Mouse (Mus musculus) forebrain, embryonic 13.5 days (tissue): ENCODE results near the gene Rbm42. TPM values are rescaled to one million over a fixed set of nuclear protein-coding genes. Genes with fewer than 3 reads are reported as not detected.

Source experiments
- ATAC-seq: fragments of 200-750 bp; cut with Nextera tagmentation; 2 replicates; pipeline ENCODE4 v1.8.0; 2017
- H3K27ac ChIP-seq: fragments of 300-500 bp; sonication (generic); 2 replicates; pipeline ENCODE4 v1.5.1; 2015; ENCODE audit warnings: inconsistent platforms, mild to moderate bottlenecking, moderate library complexity
- H3K27me3 ChIP-seq: fragments of 300-500 bp; sonication (generic); 2 replicates; pipeline ENCODE4 v1.6.1; 2015; ENCODE audit warnings: mild to moderate bottlenecking, inconsistent platforms
- H3K36me3 ChIP-seq: fragments of 300-500 bp; sonication (generic); 2 replicates; pipeline ENCODE4 v1.6.1; 2015; ENCODE audit warnings: mild to moderate bottlenecking, inconsistent platforms; ENCODE audit not compliant: poor library complexity, severe bottlenecking
- H3K4me1 ChIP-seq: fragments of 300-500 bp; sonication (generic); 2 replicates; pipeline ENCODE4 v1.6.1; 2015; ENCODE audit warnings: inconsistent platforms
- H3K4me2 ChIP-seq: fragments of 300-500 bp; sonication (generic); 2 replicates; pipeline ENCODE4 v1.6.1; 2015; ENCODE audit warnings: inconsistent platforms, mild to moderate bottlenecking, moderate library complexity
- H3K4me3 ChIP-seq: fragments of 300-500 bp; sonication (generic); 2 replicates; pipeline ENCODE4 v1.5.1; 2015; ENCODE audit warnings: mild to moderate bottlenecking, inconsistent platforms
- H3K9ac ChIP-seq: fragments of 300-500 bp; sonication (generic); 2 replicates; pipeline ENCODE4 v1.6.1; 2015; ENCODE audit warnings: mild to moderate bottlenecking, inconsistent platforms
- H3K9me3 ChIP-seq: fragments of 300-500 bp; sonication (generic); replicated peaks from 2 replicates; pipeline ENCODE4 v1.6.1; 2016; ENCODE audit warnings: inconsistent platforms
- WGBS: fragments of 180-500 bp; shearing (Covaris S2); methylation state at CpG from one replicate; pipeline ENCODE4 v1.1.7; 2015; 5-methylcytosine and 5-hydroxymethylcytosine counted together
- polyA plus RNA-seq: library from polyadenylated mRNA; unstranded; fragments of >200 nt; fragmentation: Nextera tagmentation; extraction: Ambion mirVana; gene quantifications from 2 replicates; pipeline ENCODE4 v1.2.1, GENCODE M21; 2015

Gene Rbm42
- polyA plus RNA-seq, 1 experiment from 2014 or later = 144 TPM

DNA sequence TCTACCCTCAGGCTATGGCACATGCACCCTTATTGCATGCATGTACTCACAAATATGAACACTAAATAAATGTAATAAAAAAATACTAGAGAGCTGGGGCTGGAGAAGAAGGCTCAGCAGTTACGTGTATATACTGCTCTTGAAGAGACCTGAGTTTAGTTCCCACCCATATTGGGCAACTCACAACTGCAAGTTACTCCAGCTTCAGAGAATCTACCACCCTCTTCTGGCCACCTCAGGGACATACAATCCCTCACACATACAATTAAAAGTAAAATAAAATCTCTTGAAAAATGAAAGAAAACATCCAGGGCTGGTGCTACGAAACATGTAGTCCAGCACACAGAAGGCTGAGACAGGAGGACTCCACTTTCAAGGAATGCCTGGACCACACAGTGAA is 35.7 kb downstream of the Rbm42 start:
- Histone ChIP-seq H3K4me2 (no peak overlapping the region), H3K4me3 (no peak overlapping the region), H3K9me3 (no peaks in the 10 kb centered on the region), H3K27ac (no peak overlapping the region), H3K4me1 (no peaks in the 10 kb centered on the region), H3K9ac (no peak overlapping the region), H3K36me3 (peaks cover 41% of the 10 kb centered on the region), H3K27me3 (no peaks in the 10 kb centered on the region)
- whole genome bisulfite sequencing = 85% methylated on average over 2 of the region's 2 CpGs
- no peak for ATAC-seq

DNA sequence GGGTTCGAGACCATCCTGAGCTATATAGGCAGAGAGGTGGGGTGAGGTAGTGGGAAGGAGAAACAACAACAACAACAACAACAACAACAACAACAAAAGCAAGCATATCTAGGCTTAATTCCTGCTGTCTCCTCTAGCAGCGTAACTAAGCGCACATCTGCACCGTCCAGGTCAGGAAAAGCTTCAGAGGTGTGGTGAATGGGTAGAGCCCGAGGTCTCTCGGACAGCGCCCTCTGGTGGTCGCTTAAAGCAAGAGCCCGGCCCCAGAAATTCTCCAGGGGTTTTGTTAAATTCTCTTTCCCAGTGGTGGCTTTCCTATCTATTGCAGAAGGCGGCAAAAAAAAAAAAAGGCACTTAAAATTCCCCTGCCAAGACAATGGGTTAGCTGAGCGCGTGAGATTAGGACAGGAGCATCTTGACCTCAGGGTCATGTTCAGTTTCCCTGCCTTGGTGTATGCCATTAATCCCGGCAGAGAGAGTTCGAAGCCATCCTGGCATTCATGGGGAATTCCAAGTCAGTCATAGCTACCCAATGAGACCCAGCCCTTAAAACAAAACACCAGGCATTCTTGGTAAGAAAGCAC is 36.5 kb downstream of the Rbm42 start:
- WGBS = 22% methylated on average over 14 of the region's 14 CpGs
- H3K4me3 ChIP-seq = no peak overlapping the region
- H3K36me3 ChIP-seq = peaks cover 32% of the 10 kb centered on the region
- no peak overlapping the region for H3K27ac ChIP-seq
- no peak overlapping the region for H3K9ac ChIP-seq
- H3K27me3 ChIP-seq = no peaks in the 10 kb centered on the region
- peak; percentile 48; the same call in 1 of the 2 replicates for ATAC-seq
- H3K4me1 ChIP-seq = no peaks in the 10 kb centered on the region
- no peaks in the 10 kb centered on the region for H3K9me3 ChIP-seq
- H3K4me2 ChIP-seq = no peak overlapping the region

DNA sequence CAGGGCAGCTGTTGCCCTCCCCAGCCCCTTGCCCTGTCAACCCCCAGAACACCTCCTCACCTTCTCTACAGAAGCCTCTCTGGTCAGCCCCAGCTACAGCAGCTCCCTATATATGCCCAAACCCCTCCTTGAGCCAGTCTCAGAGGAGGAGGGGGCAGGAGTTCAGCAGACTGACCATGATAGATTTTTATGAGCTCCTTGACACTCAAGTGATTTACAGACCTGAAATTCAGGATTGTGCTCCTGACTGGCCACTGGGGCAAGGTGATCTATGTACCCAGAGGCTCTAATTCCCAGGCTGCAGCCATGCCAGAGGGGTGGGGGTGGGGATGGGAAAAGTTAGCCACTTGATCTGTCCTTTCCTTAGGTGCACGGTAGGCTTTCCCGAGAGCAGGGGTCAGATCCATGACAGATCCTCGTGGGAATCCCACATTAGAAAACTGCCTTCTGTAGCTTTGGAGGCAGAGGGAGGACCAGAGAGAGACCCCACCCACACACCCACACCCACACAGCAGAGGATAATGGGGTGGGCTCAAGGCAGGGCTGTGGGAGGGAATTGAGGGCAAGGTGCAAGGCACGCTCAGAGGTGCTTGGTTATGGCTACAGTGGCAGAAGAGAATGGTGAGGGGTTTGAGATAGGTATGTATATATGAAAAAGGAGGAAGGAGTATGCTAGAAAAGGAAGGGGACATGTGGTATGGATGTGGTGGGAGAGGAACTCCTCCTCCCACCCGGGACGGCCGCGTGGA is 37.3 kb downstream of the Rbm42 start, which contains the start of gene Upk1a:
TSS of gene Upk1a (minus strand) at position 194 of the 749 bp plus-strand sequence.
- Histone ChIP-seq H3K27ac (no peak within 1 kb of the TSS), H3K9ac (no peak within 1 kb of the TSS), H3K4me1 (no peaks in the 10 kb centered on the region), H3K27me3 (no peaks in the 10 kb centered on the region), H3K9me3 (no peaks in the 10 kb centered on the region), H3K4me3 (no peak within 1 kb of the TSS), H3K36me3 (peaks cover 24% of the 10 kb centered on the region), H3K4me2 (no peak within 1 kb of the TSS)
- WGBS = 79% methylated on average over 8 of the region's 8 CpGs
- ATAC-seq = peak; percentile 16; the same call in 1 of the 2 replicates

DNA sequence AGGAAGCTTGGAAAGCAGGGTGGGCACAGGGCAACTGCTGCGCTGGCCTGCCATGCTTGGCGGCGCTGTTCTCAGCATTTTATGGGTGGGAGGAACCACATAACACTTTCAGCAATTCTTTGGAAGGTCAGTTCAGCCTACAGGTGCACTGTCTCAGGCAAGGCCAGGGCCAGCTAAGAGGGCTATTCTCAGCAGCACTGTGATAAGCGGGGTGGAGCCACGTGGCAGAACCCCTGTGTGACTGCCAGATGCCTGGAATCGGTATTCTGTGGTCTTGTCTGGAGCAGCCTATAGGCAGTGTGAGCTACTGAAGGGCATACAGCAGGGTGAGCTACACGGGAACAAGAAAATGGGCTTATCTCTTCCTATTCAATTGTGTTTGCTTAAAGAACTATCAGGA is 40.1 kb downstream of the Rbm42 start:
- no peak overlapping the region for H3K27ac ChIP-seq
- H3K4me3 ChIP-seq = no peak overlapping the region
- no peak for ATAC-seq
- H3K9me3 ChIP-seq = no peaks in the 10 kb centered on the region
- no peaks in the 10 kb centered on the region for H3K27me3 ChIP-seq
- no peak overlapping the region for H3K9ac ChIP-seq
- H3K36me3 ChIP-seq = no peaks in the 10 kb centered on the region; the same call in 1 of the 2 replicates
- H3K4me1 ChIP-seq = no peaks in the 10 kb centered on the region
- no peak overlapping the region for H3K4me2 ChIP-seq
- 62% methylated on average over 7 of the region's 7 CpGs for WGBS

DNA sequence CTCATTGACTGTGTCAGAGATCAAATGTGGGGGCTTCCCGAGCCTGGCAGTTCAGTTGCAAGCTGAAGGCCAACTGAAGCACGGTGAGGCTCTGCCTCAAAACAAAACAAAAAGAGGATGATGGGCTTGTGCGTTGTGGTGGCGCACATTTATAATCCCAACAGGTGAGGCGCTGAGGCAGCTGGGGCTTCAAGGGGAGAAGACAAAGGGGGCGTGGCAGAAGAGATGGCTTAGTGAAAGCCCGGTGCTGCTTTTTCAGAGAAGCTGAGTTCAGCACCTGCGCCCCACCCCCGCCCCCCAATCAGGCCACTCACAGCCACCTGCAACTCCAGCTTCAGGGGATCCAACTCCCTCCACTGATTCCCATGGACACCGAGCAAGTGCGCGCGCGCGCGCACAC is 41.6 kb downstream of the Rbm42 start:
- Histone ChIP-seq H3K36me3 (no peaks in the 10 kb centered on the region), H3K4me2 (no peak overlapping the region), H3K27ac (no peak overlapping the region), H3K4me1 (no peaks in the 10 kb centered on the region), H3K4me3 (no peak overlapping the region), H3K27me3 (no peaks in the 10 kb centered on the region), H3K9me3 (no peaks in the 10 kb centered on the region), H3K9ac (no peak overlapping the region)
- no peak for ATAC-seq
- 44% methylated on average over 16 of the region's 16 CpGs for WGBS

DNA sequence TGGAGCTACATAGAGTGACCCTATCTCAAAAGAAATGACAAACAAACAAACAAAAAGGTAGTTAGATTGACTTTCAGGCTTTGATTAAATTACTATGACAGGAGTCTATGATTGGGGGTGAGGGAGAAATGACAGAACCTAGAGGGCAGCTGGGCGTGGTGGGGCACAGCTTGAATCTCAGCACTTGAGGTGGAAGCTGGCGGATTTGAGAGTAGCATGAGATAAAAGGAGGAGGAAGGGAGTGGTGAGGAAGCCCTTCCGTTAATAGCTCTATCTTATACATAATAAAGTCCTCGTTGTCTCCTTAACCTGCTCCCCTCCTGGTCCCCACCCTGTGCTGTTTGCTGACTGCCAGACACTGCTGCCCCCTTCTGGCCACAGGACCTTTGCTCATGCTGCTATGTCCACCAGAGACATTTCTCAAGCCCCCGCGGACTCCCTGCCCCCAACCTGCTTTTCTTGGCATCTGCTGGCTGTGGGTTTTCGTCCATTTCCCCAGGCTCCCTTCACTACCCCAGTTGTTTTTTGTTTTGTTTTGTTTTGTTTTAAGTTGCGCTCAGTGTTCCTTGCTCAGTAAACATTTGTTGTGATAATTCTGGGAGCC is 42.3 kb downstream of the Rbm42 start:
- H3K9me3 ChIP-seq = no peaks in the 10 kb centered on the region
- H3K4me2 ChIP-seq = no peak overlapping the region
- no peak overlapping the region for H3K9ac ChIP-seq
- 32% methylated on average over 8 of the region's 8 CpGs for WGBS
- ATAC-seq = 0 out of 2 replicates have a peak, but pooled peaks have one; percentile 41
- H3K4me3 ChIP-seq = no peak overlapping the region
- H3K36me3 ChIP-seq = no peaks in the 10 kb centered on the region
- H3K27me3 ChIP-seq = no peaks in the 10 kb centered on the region
- H3K4me1 ChIP-seq = no peaks in the 10 kb centered on the region
- no peak overlapping the region for H3K27ac ChIP-seq

DNA sequence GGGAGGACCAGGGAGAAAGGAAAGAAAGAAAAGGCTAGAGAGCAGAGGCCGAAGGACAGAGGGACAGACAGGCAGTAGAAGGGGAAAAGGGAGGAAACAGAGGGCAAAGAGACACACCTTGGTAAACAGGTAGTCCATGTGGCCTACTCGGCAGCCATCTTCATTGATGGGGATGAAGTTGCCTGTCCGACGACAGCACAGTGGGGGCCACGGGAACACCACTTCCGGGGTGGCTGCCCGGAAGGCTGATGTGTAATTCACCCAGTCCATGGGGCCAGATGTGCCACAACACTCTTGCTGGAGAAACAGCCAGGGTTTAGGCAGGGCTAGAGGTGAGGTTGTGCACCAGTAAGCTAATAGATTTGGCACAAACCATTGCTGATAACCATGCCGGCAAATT is 45.2 kb downstream of the Rbm42 start:
- Histone ChIP-seq H3K4me3 (no peak overlapping the region), H3K4me2 (no peak overlapping the region), H3K27me3 (no peaks in the 10 kb centered on the region), H3K9me3 (no peaks in the 10 kb centered on the region), H3K36me3 (no peaks in the 10 kb centered on the region), H3K27ac (no peak overlapping the region), H3K9ac (no peak overlapping the region), H3K4me1 (peaks cover 8% of the 10 kb centered on the region)
- no peak for ATAC-seq
- 90% methylated on average over 8 of the region's 8 CpGs for WGBS

DNA sequence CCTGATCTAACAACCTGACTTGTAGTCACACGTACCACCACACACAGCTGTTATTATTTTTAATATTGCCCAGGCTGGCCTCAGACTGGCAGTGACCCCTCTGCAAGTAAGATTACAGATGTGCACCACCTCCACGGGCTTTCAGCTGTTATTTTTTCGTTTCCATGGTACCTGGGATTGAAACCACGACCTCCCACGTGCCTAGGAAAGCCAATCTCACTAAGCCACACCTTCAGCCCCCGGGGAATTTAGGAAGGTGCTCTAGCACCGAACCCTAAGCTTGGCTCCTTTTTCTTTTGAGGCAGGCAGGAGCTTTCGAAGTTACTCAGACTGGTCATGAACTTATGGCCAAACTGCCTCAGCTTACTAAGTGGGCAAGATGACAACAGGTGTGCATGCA is 45.7 kb downstream of the Rbm42 start:
- 66% methylated on average over 8 of the region's 8 CpGs for WGBS
- H3K9me3 ChIP-seq = no peaks in the 10 kb centered on the region
- H3K4me2 ChIP-seq = no peak overlapping the region
- H3K27ac ChIP-seq = no peak overlapping the region
- no peak overlapping the region for H3K4me3 ChIP-seq
- no peak overlapping the region for H3K9ac ChIP-seq
- no peak for ATAC-seq
- no peaks in the 10 kb centered on the region for H3K27me3 ChIP-seq
- H3K4me1 ChIP-seq = peaks cover 12% of the 10 kb centered on the region
- no peaks in the 10 kb centered on the region for H3K36me3 ChIP-seq

DNA sequence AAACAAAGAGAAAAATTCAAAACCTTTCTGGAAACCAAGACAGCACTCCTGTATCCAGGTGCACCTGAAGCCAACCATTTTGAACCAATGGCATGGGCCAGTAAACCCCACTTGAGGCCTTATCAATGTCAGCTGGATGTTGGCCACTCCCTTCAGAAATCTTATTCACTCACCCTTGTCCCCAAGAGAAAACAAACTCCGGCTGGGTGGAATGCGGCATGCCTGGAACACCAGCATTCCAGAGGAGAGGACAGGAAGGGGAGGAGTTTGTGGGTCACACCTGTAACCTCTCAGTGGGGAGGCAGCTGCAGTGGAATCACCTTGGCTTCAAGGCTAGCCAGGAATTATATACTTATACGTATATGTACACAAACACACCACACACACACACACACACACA is 47.5 kb downstream of the Rbm42 start:
- Histone ChIP-seq H3K9ac (no peak overlapping the region), H3K27me3 (no peaks in the 10 kb centered on the region), H3K4me2 (no peak overlapping the region), H3K4me1 (peaks cover 13% of the 10 kb centered on the region), H3K36me3 (no peaks in the 10 kb centered on the region), H3K27ac (no peak overlapping the region), H3K4me3 (no peak overlapping the region), H3K9me3 (no peaks in the 10 kb centered on the region)
- WGBS = 60% methylated on average over 3 of the region's 3 CpGs
- no peak for ATAC-seq

DNA sequence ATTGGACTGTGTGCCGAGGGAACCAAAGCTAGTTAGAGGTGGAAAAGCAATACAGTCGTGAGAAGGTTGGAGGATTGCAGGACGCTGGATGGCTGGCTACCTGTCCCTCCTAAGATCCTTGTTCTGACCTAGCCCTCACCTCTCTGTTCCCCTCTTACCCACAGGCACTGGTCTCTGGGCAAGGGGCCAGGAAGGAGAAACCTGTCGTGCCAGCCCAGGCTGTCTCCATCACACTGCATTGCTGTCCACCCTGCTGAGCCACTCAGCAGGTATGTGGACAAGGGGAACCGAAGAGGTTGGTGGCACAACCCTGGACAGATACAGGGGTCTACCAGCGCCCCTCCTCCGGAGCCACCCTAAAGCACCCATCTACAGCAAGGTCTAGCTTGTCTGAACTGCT is 49.5 kb downstream of the Rbm42 start:
- 73% methylated on average over 7 of the region's 7 CpGs for WGBS
- H3K4me1 ChIP-seq = peaks cover 13% of the 10 kb centered on the region
- no peaks in the 10 kb centered on the region for H3K27me3 ChIP-seq
- no peaks in the 10 kb centered on the region for H3K9me3 ChIP-seq
- no peak for ATAC-seq
- no peak overlapping the region for H3K27ac ChIP-seq
- no peaks in the 10 kb centered on the region for H3K36me3 ChIP-seq
- peak overlapping the region; percentile 27 for H3K9ac ChIP-seq
- no peak overlapping the region for H3K4me3 ChIP-seq
- H3K4me2 ChIP-seq = peak overlapping the region; percentile 40

DNA sequence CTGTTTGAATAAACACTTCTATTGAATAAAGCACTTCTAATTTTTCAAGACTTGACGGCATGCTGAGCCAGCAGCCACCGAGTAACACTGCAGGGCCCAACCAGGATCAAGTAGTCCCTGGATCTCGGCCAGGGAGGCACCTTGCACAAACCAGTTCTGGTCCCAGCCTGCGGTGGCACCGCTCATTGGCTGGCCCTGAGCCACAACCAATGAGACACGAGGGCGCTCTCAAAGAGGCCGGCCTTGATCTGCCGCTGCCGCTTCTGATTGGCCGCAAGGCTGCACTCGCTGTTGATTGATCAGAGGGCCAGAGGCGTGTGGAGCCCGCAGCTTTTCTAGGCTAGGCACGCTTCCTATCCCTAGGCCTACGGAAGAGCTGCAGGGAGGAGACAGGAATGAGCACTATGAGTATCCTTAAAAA is 50.2 kb downstream of the Rbm42 start:
- Histone ChIP-seq H3K27me3 (no peaks in the 10 kb centered on the region), H3K9me3 (no peaks in the 10 kb centered on the region), H3K4me1 (peaks cover 13% of the 10 kb centered on the region), H3K9ac (0 out of 2 replicates have a peak overlapping the region, but pooled peaks have one; percentile 27), H3K27ac (no peak overlapping the region; the same call in 1 of the 2 replicates), H3K4me3 (peak overlapping the region; percentile 4; the same call in 1 of the 2 replicates), H3K4me2 (peak overlapping the region; percentile 40), H3K36me3 (no peaks in the 10 kb centered on the region)
- 0% methylated on average over 16 of the region's 16 CpGs for WGBS
- ATAC-seq = peak; percentile 99

DNA sequence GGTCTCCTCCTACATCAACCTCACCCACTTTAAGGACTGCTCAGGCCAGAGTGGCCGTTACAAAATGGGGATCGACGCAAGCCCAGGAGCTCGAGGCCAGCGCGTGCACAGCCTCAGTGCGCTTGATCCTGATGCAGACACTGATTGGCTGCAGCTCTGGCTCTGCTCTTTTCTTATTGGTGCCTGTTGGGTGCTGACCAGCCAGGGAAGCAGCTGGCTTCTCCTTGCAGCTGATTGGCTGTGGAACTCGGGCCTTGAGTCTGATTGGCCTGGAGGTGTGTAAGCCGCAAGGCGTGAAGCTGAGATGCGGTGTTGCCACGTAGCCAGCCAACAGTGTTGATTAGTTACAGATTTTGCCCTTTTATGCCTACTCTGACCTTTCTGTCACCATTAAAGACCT is 51.3 kb downstream of the Rbm42 start, which contains the start of gene Zbtb32:
TSS of gene Zbtb32 (minus strand) at position 124 of the 400 bp plus-strand sequence.
- peak within 1 kb of the TSS; percentile 40 for H3K4me2 ChIP-seq
- no peaks in the 10 kb centered on the region for H3K36me3 ChIP-seq
- H3K9me3 ChIP-seq = no peaks in the 10 kb centered on the region
- H3K4me1 ChIP-seq = peaks cover 13% of the 10 kb centered on the region
- no peak within 1 kb of the TSS for H3K9ac ChIP-seq
- H3K27me3 ChIP-seq = no peaks in the 10 kb centered on the region
- no peak for ATAC-seq
- WGBS = 98% methylated on average over 12 of the region's 12 CpGs
- no peak within 1 kb of the TSS; the same call in 1 of the 2 replicates for H3K27ac ChIP-seq
- H3K4me3 ChIP-seq = peak within 1 kb of the TSS; percentile 4; the same call in 1 of the 2 replicates
